Mouse (Mus musculus): Measurements from ENCODE around the gene Zfp978. TPM values are rescaled to one million over a fixed set of nuclear protein-coding genes. Genes with fewer than 3 reads are reported as not detected.
"Not testable (repeated sequence)": the region's sequence is repeated elsewhere in the genome, so short reads cannot be mapped to it uniquely, and the experiment has no call there.

Zfp978 gene
- polyA plus RNA-seq, 1 experiment from 2014 or later, result 0.26 TPM

DNA sequence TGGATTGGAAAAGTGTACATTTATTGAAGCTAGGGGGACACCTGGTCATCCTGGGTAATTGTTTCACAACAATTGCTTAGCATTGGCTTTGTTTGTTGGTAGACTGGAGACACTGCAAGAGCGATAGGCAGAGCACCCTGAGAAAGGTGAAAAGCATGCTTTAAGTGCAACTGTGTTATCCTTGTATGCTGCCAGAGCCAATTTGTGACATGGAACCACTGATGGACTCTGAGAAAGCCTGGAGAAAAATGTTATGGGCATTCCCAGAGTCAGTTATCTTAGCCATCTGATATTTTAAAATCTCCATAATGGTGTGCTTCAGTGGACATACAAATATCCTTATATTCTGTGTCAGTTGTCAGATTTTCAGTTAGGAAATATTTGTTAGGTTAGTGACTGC is 60.2 kb downstream of the Zfp978 start:
- H3K27me3 ChIP-seq (replicated peaks); H3K4me2 ChIP-seq; H3K27ac ChIP-seq; ATAC-seq; H3K4me3 ChIP-seq; H3K9ac ChIP-seq; H3K4me1 ChIP-seq; H3K36me3 ChIP-seq: not testable (repeated sequence)
- peaks cover 45% of the 10 kb centered on the region for H3K9me3 ChIP-seq (replicated peaks)
- 15% methylated on average over 1 of the region's 1 CpGs for WGBS (ENCODE audit: insufficient replicate concordance)

DNA sequence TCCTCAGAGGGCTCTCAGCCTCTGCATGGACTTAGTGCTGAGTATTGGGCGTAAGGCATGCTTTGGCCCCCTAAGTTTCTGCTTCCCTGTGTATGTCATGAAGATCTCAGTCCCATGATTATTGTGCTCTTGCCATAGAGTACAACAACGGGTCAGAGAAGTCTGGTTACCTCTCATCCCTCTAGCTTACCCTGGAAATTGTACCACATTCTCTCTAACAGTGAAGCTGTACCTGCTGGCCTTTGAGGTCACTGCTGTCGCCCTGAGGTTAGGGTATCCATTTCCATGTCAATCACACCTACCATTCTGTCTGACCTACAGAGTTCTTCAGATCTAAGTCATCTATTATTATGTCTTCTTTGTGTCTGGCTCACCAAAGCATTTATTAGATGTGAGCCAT is 62.0 kb downstream of the Zfp978 start:
- H3K36me3 ChIP-seq, result no peaks in the 10 kb centered on the region
- peak; percentile 6; the same call in 1 of the 2 replicates for ATAC-seq
- H3K4me1 ChIP-seq, result no peaks in the 10 kb centered on the region
- H3K4me2 ChIP-seq, result no peak overlapping the region
- 33% methylated on average over 3 of the region's 3 CpGs for WGBS (ENCODE audit: insufficient replicate concordance)
- no peaks in the 10 kb centered on the region for H3K27me3 ChIP-seq (replicated peaks)
- no peak overlapping the region for H3K9ac ChIP-seq
- H3K27ac ChIP-seq, result no peak overlapping the region
- H3K4me3 ChIP-seq, result no peak overlapping the region
- peaks cover 28% of the 10 kb centered on the region for H3K9me3 ChIP-seq (replicated peaks)

DNA sequence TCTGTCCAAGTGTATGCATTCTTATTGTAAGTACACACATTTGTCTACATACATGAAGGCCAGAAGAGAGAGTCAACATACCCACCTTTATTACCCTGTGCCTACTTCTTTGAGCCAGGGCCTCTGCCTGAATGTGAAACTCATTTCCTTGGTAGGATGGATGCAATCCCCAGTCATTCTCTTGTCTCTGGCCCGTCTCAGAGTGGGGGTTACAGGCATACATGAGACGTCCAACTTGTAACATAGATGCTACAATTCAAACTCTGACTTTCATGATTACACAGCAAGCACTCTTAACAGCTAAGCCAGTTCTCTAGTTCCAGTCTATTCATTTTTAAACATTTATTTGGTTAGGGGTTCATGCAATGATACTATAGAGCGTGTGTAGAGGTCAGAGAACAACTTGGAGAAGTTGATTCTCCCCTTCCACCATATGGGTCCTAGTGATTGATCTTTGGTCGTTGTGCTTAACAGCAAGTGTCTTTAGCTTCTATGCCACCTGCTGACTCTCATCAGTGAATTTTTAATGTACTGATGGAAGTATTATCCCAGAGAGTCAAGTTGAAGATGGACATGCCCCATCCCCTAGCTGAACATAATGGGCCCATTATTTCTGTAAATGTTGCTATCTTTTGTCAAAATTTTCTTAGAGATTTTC is 62.7 kb downstream of the Zfp978 start:
- no peak for ATAC-seq

DNA sequence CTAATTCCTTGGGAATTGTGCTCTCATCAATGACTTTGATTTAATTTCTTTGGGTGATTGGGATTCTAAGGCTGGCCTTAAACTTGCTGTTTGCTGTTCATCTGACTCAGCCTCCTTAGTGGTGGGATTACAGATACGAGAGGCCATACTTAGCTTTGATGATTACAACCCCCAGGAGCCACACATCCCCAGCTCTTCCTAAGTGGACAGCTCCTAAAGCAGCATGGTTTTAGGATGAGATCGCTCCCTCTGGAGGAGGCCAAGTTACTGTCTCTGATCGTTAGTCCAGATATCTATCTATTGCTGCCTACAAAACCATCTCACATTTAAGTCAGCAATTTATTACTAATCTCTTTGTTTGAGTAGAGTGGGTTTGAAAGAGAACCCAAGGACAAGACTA is 63.3 kb downstream of the Zfp978 start:
- H3K4me1 ChIP-seq; H3K36me3 ChIP-seq; H3K4me3 ChIP-seq; H3K4me2 ChIP-seq; ATAC-seq; H3K27me3 ChIP-seq (replicated peaks); H3K27ac ChIP-seq; H3K9ac ChIP-seq: not testable (repeated sequence)
- WGBS (ENCODE audit: insufficient replicate concordance), result 38% methylated on average over 3 of the region's 3 CpGs
- peaks cover 21% of the 10 kb centered on the region for H3K9me3 ChIP-seq (replicated peaks)

More for the DNA sequence above, 62.7 kb downstream of the Zfp978 start:
- no peak overlapping the region for H3K4me2 ChIP-seq
- no peak overlapping the region for H3K9ac ChIP-seq
- H3K27ac ChIP-seq, result no peak overlapping the region
- 44% methylated on average over 4 of the region's 4 CpGs for WGBS (ENCODE audit: insufficient replicate concordance)
- no peaks in the 10 kb centered on the region for H3K36me3 ChIP-seq
- H3K4me1 ChIP-seq, result no peaks in the 10 kb centered on the region
- peaks cover 24% of the 10 kb centered on the region for H3K9me3 ChIP-seq (replicated peaks)
- no peaks in the 10 kb centered on the region for H3K27me3 ChIP-seq (replicated peaks)
- H3K4me3 ChIP-seq, result no peak overlapping the region

DNA sequence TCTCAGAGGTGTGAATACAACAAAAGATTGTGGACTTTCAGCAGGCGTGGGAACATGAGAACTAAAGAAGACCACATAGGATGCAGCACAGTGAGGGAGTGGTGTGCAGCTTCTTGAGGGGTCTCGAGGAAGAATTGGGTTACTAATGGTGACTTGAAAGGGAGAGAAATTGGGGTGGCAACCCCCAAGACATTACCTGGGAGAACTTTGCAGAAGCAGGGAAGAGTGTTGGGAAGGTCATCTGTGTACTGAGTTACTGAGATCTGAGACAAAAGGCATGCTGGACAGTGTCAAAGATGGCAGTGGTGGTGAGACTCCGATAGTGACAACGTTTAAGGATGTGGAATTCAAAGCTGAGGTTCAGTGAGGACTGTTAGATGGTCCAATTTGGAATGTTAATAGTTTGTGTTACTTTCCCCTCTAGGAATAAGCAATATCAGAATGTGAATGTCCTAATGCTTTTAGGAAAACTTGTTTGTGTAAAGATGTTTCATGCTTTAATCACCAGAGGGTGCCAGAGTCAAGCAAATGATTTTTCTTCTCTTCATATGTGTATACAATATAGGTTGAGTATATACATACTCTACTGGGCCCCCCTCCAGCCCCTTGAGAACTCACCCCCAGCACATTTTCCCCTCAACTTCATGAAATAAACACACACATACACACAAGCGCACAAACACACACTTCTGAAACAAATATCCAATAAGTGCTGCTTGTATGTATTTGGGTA is 64.7 kb downstream of the Zfp978 start:
- 38% methylated on average over 5 of the region's 5 CpGs for WGBS (ENCODE audit: insufficient replicate concordance)
- H3K4me1 ChIP-seq; H3K4me2 ChIP-seq; H3K36me3 ChIP-seq; H3K27ac ChIP-seq; H3K9ac ChIP-seq; H3K4me3 ChIP-seq; H3K27me3 ChIP-seq (replicated peaks): not testable (repeated sequence)
- peaks cover 14% of the 10 kb centered on the region for H3K9me3 ChIP-seq (replicated peaks)
- ATAC-seq, result peak; percentile 16

DNA sequence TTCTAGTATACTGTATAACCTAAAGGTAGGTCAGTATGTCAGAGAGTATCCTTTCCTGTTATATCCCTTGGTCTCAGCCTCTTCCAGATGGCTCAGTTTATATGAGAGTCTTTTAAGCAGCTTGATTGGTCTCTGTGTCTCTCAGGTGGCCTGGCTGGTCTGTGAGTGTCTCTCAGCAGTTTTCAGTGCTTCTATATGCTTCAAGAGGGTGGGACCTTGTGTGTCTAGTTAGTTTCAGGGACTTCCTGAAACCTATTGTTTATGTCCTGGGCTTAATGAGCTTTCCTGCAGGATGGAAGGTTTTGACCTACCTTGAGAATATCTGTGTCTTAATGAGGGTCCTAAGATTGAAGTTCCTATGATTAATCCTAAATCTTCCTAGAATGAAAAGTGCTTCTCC is 69.5 kb downstream of the Zfp978 start:
- Histone ChIP-seq H3K4me2 (no peak overlapping the region), H3K9me3 (replicated peaks) (peaks cover 20% of the 10 kb centered on the region), H3K27me3 (replicated peaks) (no peaks in the 10 kb centered on the region), H3K4me3 (no peak overlapping the region), H3K9ac (no peak overlapping the region), H3K4me1 (no peaks in the 10 kb centered on the region), H3K36me3 (no peaks in the 10 kb centered on the region), H3K27ac (no peak overlapping the region)
- ATAC-seq, result no peak

DNA sequence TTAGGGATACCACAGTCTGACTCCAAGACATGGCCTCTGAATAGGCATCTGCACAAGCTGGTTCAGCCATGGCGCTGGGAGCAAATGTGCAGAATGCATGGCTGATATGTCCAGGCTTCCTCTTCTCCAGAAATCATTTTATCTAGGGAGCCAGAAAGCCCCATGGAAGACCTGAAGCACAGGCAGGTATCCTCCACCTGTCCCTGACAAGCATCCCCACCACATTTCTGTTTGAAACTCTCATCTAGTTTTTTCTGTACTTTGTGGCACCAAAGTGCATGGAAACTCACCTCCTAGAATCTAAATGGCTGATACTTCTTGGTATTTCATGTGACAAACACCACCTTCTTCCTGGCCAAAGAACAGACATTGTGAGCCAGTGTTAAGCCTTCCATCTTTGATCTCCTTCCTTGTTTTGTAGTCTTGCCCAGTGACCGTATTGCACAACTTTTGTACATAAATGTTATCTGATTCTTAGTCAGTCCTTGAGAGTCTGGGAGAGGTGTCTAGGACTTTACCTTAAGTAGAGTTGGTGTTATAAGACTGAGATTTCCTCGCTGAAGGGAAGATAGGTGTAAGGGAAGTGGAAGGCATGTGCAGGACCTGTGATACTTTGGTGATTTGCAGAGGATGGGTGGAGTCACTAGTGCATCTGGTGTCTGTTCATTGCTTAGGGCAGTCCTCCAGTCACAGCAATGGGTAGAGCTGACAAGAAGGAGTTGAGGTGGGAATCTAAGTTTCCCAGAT is 70.8 kb downstream of the Zfp978 start:
- not testable (repeated sequence) for H3K27me3 ChIP-seq (replicated peaks); H3K27ac ChIP-seq; H3K4me1 ChIP-seq; H3K9ac ChIP-seq; H3K4me2 ChIP-seq; H3K4me3 ChIP-seq; H3K36me3 ChIP-seq
- peak; percentile 48 for ATAC-seq
- WGBS (ENCODE audit: insufficient replicate concordance), result 57% methylated on average over 3 of the region's 3 CpGs
- peaks cover 20% of the 10 kb centered on the region for H3K9me3 ChIP-seq (replicated peaks)

DNA sequence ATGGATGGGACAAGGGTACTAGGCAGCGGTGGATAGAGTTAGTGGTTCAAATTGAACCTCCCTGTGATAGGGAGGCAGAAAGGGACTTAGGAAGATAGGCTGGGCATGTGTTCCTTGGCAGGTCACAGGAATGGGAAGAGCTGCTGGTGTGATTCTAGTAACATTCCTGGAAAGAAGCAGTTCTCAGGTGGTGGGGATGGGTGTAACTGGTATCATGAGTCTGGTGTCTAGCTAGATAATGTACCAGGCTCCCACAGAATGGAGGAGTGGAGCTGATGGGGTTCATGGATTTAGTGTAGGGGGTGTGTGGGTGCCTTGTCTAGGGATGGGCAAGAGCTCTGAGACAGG is 71.3 kb downstream of the Zfp978 start:
- Histone ChIP-seq H3K4me3 (no peak overlapping the region), H3K4me1 (no peaks in the 10 kb centered on the region), H3K4me2 (no peak overlapping the region), H3K9me3 (replicated peaks) (peaks cover 20% of the 10 kb centered on the region), H3K27ac (no peak overlapping the region), H3K36me3 (no peaks in the 10 kb centered on the region), H3K9ac (no peak overlapping the region), H3K27me3 (replicated peaks) (no peaks in the 10 kb centered on the region)
- ATAC-seq, result peak; percentile 33
- WGBS (ENCODE audit: insufficient replicate concordance), result 66% methylated on average over 1 of the region's 1 CpGs

DNA sequence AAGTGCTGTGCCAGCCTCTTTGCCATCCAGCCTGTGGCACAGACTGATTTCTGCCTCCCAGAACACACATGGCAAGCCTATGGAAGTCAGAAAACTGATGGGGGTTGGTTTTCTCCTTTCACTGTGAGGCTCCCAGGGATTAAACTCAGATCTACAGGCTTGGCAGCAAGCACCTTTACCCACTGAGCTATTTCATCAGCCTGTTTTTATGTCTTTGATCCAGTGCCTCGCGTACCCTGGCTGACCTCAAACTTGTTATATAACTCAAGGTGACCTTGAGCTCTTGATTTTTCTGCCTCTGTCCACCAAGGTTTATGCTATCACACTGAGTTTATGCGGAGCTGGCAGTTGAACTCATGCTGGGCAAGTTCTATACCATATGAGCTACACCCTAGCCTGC is 71.9 kb downstream of the Zfp978 start:
- Histone ChIP-seq H3K9ac (no peak overlapping the region), H3K4me1 (no peaks in the 10 kb centered on the region), H3K9me3 (replicated peaks) (peaks cover 20% of the 10 kb centered on the region), H3K4me2 (no peak overlapping the region), H3K4me3 (no peak overlapping the region), H3K36me3 (no peaks in the 10 kb centered on the region), H3K27ac (no peak overlapping the region), H3K27me3 (replicated peaks) (no peaks in the 10 kb centered on the region)
- no peak for ATAC-seq
- WGBS (ENCODE audit: insufficient replicate concordance), result 28% methylated on average over 3 of the region's 3 CpGs

DNA sequence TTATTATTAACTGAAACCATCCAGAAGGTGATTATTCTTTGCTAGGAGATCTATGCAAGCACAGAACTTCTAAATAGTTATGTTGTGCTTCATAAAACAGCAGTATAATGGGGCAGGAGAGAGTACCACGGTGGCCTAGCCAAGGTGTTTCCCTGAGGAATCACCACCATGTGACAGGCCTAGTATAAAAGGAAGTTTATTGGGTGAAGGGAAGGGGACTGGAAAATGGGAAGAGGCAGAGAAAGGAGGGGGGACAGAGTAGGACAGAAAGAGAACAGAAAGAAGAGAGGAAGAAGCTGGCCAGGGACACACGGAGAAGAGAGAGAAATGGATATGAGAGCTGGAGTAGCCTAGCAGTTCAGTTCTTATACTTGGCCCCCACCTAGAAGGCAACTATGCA is 72.8 kb downstream of the Zfp978 start:
- ATAC-seq, result peak; percentile 16; the same call in 1 of the 2 replicates
- Histone ChIP-seq H3K9ac (no peak overlapping the region), H3K4me2 (no peak overlapping the region), H3K4me3 (no peak overlapping the region), H3K27ac (no peak overlapping the region), H3K27me3 (replicated peaks) (no peaks in the 10 kb centered on the region), H3K36me3 (no peaks in the 10 kb centered on the region), H3K9me3 (replicated peaks) (peaks cover 20% of the 10 kb centered on the region), H3K4me1 (no peaks in the 10 kb centered on the region)
- WGBS (ENCODE audit: insufficient replicate concordance), result 37% methylated on average over 2 of the region's 2 CpGs
